ENCODE assay signal across 15 mouse cellular contexts in the genomic region with DNA sequence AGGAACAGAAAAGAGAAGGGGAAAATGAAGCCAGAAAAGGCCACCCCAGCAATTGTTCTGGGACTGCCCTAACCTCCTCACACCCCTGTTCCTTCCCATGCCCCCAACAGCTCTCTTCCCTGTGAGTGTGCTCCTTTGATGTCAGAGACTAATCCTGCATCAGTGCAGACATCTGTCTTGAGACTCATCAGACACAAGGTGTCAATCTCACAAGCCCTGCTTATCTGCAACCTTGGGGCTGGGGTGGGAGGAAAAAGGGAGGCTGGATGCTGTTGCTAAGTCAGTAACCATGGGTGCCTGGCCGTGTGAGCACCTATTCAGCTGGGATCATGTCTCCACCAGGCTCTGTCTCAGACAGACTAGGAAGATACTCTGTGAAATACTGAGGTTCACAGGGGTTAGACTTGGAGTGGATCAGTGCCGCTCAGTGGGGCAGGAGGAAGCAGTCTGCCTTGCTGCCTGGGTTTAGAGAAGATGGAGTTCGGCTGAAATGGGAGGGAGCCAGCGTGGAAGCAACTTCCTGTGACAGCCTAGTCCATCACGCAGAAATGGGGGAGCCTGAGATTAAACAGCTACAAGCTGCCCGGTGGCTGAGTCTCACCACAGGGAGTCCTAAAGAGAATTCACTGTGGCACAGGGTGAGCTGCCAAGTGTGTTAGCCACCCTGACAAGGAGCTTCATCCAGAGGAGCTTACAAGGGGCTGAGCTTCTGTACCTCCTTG. TPM values are rescaled to one million over a fixed set of nuclear protein-coding genes. Genes with fewer than 3 reads are reported as not detected.
DNase-seq lines count a peak whose midpoint lies in the region; ATAC-seq and TF ChIP-seq lines count a peak whose summit lies in the region.
"Had no signal": no experiment of that assay in that cellular context is flagged by ENCODE, and none has a peak within 500 bp of the region (broad histone marks: within the 10 kb centered on the region; RNA-seq: fewer than 3 reads in every experiment).

No protein-coding gene starts in this region.

- TF ChIP-seq CTCF in liver, embryonic 14.5 days (IDR thresholded peaks at IDR 0.05; ENCODE audit: low read depth), result no peak

- no peak for ATAC-seq in hindbrain, embryonic 14.5 days (ENCODE audit: low FRiP score)
- no peak for ATAC-seq in midbrain, embryonic 13.5 days
- no peak for ATAC-seq in midbrain, embryonic 16.5 days
- peak; percentile 50; the same call in 1 of the 2 replicates for ATAC-seq in liver, embryonic 14.5 days (ENCODE audit: insufficient read depth)

- no peaks in the 10 kb centered on the region for H3K36me3 ChIP-seq in hindbrain, embryonic 10.5 days
- no peaks in the 10 kb centered on the region for H3K36me3 ChIP-seq in hindbrain, embryonic 14.5 days (replicated peaks; ENCODE audit: control insufficient read depth, insufficient read depth)
- no peaks in the 10 kb centered on the region for H3K36me3 ChIP-seq in midbrain, embryonic 13.5 days
- H3K36me3 ChIP-seq in midbrain, embryonic 16.5 days (ENCODE audit: control insufficient read depth, insufficient read depth, low read length), result no peaks in the 10 kb centered on the region
- no peaks in the 10 kb centered on the region for H3K36me3 ChIP-seq in liver, embryonic 14.5 days (replicated peaks; ENCODE audit: control insufficient read depth, insufficient read depth, low read depth)
- H3K36me3 ChIP-seq: forebrain, embryonic 12.5 days; liver, embryonic 15.5 days had no signal

- H3K4me3 ChIP-seq in hindbrain, embryonic 10.5 days, result no peak overlapping the region
- no peak overlapping the region for H3K4me3 ChIP-seq in hindbrain, embryonic 14.5 days (replicated peaks; ENCODE audit: low read length)
- no peak overlapping the region for H3K4me3 ChIP-seq in midbrain, embryonic 13.5 days (replicated peaks)
- H3K4me3 ChIP-seq in midbrain, embryonic 16.5 days (ENCODE audit: low read depth, low read length), result no peak overlapping the region
- no peak overlapping the region for H3K4me3 ChIP-seq in liver, embryonic 14.5 days (ENCODE audit: insufficient read depth in 1 of 2, low read depth in 2 of 2, low read length in 2 of 2)
- H3K4me3 ChIP-seq: forebrain, embryonic 12.5 days; liver, embryonic 15.5 days; megakaryocyte, embryonic 14.5 days had no signal

- DNase-seq in hindbrain, embryonic 10.5 days (ENCODE audit: low spot score), result no peak
- no peak for DNase-seq in hindbrain, embryonic 14.5 days (ENCODE audit: low spot score)
- DNase-seq in liver, embryonic 14.5 days (ENCODE audit: low read depth in 3 of 3, low spot score in 3 of 3), result peak in 2 of 3 experiments; percentile 52 to 60
- peak; percentile 37 for DNase-seq in lung, postnatal 36 days
- no peak for DNase-seq in T-cell, adult 2 months (ENCODE audit: low spot score)
- DNase-seq in embryo, embryonic 11 days, result no peak
- DNase-seq: cerebellum, adult 9-11 months; layer of hippocampus, postnatal 36 days; left cerebral cortex, postnatal 4 days; right cerebral cortex, postnatal 14 days had no signal

- H3K27ac ChIP-seq in hindbrain, embryonic 10.5 days, result peak overlapping the region; percentile 40
- no peak overlapping the region for H3K27ac ChIP-seq in hindbrain, embryonic 14.5 days
- H3K27ac ChIP-seq in midbrain, embryonic 13.5 days, result peak overlapping the region; percentile 35; the same call in 1 of the 2 replicates
- H3K27ac ChIP-seq in midbrain, embryonic 16.5 days (ENCODE audit: low read length), result no peak overlapping the region
- H3K27ac ChIP-seq in liver, embryonic 14.5 days, result no peak overlapping the region
- H3K27ac ChIP-seq: forebrain, embryonic 12.5 days; liver, embryonic 15.5 days had no signal

- no peaks in the 10 kb centered on the region for H3K27me3 ChIP-seq in hindbrain, embryonic 10.5 days (ENCODE audit: insufficient read depth, poor library complexity, severe bottlenecking)
- H3K27me3 ChIP-seq in hindbrain, embryonic 14.5 days (ENCODE audit: control insufficient read depth, insufficient read depth, low read length), result no peaks in the 10 kb centered on the region
- H3K27me3 ChIP-seq in midbrain, embryonic 13.5 days, result no peaks in the 10 kb centered on the region
- no peaks in the 10 kb centered on the region for H3K27me3 ChIP-seq in midbrain, embryonic 16.5 days (ENCODE audit: control insufficient read depth, insufficient read depth, low read depth, low read length)
- no peaks in the 10 kb centered on the region; the same call in 1 of the 2 replicates for H3K27me3 ChIP-seq in liver, embryonic 14.5 days (ENCODE audit: control insufficient read depth, insufficient read depth, low read length)
- H3K27me3 ChIP-seq: forebrain, embryonic 12.5 days had no signal

- H3K4me2 ChIP-seq in hindbrain, embryonic 14.5 days (replicated peaks), result no peak overlapping the region
- no peak overlapping the region for H3K4me2 ChIP-seq in midbrain, embryonic 13.5 days (replicated peaks)
- H3K4me2 ChIP-seq in midbrain, embryonic 16.5 days (ENCODE audit: low read length), result no peak overlapping the region
- 0 out of 2 replicates have a peak overlapping the region, but pooled peaks have one; percentile 6 for H3K4me2 ChIP-seq in liver, embryonic 14.5 days (ENCODE audit: low read depth)
- H3K4me2 ChIP-seq: forebrain, embryonic 12.5 days; liver, embryonic 15.5 days had no signal

- peaks cover 5% of the 10 kb centered on the region for H3K4me1 ChIP-seq in hindbrain, embryonic 10.5 days (replicated peaks)
- H3K4me1 ChIP-seq in hindbrain, embryonic 14.5 days (replicated peaks; ENCODE audit: control insufficient read depth, insufficient read depth, low read length), result no peaks in the 10 kb centered on the region
- no peaks in the 10 kb centered on the region for H3K4me1 ChIP-seq in midbrain, embryonic 13.5 days (replicated peaks)
- no peaks in the 10 kb centered on the region for H3K4me1 ChIP-seq in midbrain, embryonic 16.5 days (ENCODE audit: control insufficient read depth, insufficient read depth, low read length)
- peaks cover 3 to 22% of the 10 kb centered on the region in 2 experiments; a peak in 3 of 4 replicates for H3K4me1 ChIP-seq in liver, embryonic 14.5 days (replicated peaks; ENCODE audit: control insufficient read depth in 2 of 2, insufficient read depth in 2 of 2, low read length in 1 of 2)
- H3K4me1 ChIP-seq: forebrain, embryonic 12.5 days had no signal

- H3K9me3 ChIP-seq in hindbrain, embryonic 10.5 days, result no peaks in the 10 kb centered on the region
- H3K9me3 ChIP-seq in hindbrain, embryonic 14.5 days (ENCODE audit: control insufficient read depth, low read length), result no peaks in the 10 kb centered on the region
- H3K9me3 ChIP-seq in midbrain, embryonic 13.5 days, result no peaks in the 10 kb centered on the region
- H3K9me3 ChIP-seq in midbrain, embryonic 16.5 days (replicated peaks; ENCODE audit: control insufficient read depth, low read length, poor library complexity, severe bottlenecking), result no peaks in the 10 kb centered on the region
- no peaks in the 10 kb centered on the region for H3K9me3 ChIP-seq in liver, embryonic 14.5 days (ENCODE audit: control insufficient read depth, low read length)
- H3K9me3 ChIP-seq: forebrain, embryonic 12.5 days; liver, embryonic 15.5 days had no signal

- WGBS in hindbrain, embryonic 10.5 days, result 44% methylated on average over 6 of the region's 6 CpGs
- 39% methylated on average over 6 of the region's 6 CpGs for WGBS in hindbrain, embryonic 14.5 days
- WGBS in midbrain, embryonic 13.5 days, result 40% methylated on average over 6 of the region's 6 CpGs
- 23% methylated on average over 6 of the region's 6 CpGs for WGBS in midbrain, embryonic 16.5 days
- 18% methylated on average over 6 of the region's 6 CpGs for WGBS in liver, embryonic 14.5 days (ENCODE audit: insufficient replicate concordance)

- 0 out of 2 replicates have a peak, but pooled peaks have one; percentile 32 for TF ChIP-seq EP300 in liver, embryonic 14.5 days (IDR thresholded peaks at IDR 0.05; ENCODE audit: low read depth)

- H3K9ac ChIP-seq in hindbrain, embryonic 14.5 days, result no peak overlapping the region
- H3K9ac ChIP-seq in midbrain, embryonic 13.5 days (replicated peaks), result no peak overlapping the region
- no peak overlapping the region for H3K9ac ChIP-seq in midbrain, embryonic 16.5 days (ENCODE audit: low read depth, low read length)
- H3K9ac ChIP-seq in liver, embryonic 14.5 days (replicated peaks), result no peak overlapping the region
- H3K9ac ChIP-seq: forebrain, embryonic 12.5 days; liver, embryonic 15.5 days had no signal

RNA-seq across cellular contexts. Expression of a gene that starts 12.9 kb away (rescaled TPM):
- 4.4 and 4.9 TPM in 2 replicates for polyA plus RNA-seq in hindbrain, embryonic 10.5 days (2016; fragmentation: Nextera tagmentation; extraction: Ambion mirVana)
- polyA plus RNA-seq in hindbrain, embryonic 14.5 days (2014; fragmentation: Nextera tagmentation; extraction: Ambion mirVana), result 3.2 and 4.0 TPM in 2 replicates
- 2.4 and 2.6 TPM in 2 replicates for polyA plus RNA-seq in midbrain, embryonic 13.5 days (2015; fragmentation: Nextera tagmentation; extraction: Ambion mirVana)
- polyA plus RNA-seq in midbrain, embryonic 16.5 days (2015; fragmentation: Nextera tagmentation; extraction: Ambion mirVana), result 2.5 and 2.6 TPM in 2 replicates
- 0.82 and 1.8 TPM in 2 replicates for polyA plus RNA-seq in liver, embryonic 14.5 days (2012; rRNA removed)
- polyA plus RNA-seq in liver, embryonic 14.5 days (2014; fragmentation: Nextera tagmentation; extraction: Ambion mirVana), result 1.6 and 2.5 TPM in 2 replicates

Comparison
In these comparisons a context has a peak if more than half of its experiments do, and no peak if none do; other contexts are left out.
1. H3K27ac ChIP-seq: peak in hindbrain, embryonic 10.5 days (single experiment) and midbrain, embryonic 13.5 days (single experiment); none in hindbrain, embryonic 14.5 days (single experiment), midbrain, embryonic 16.5 days (single experiment) and liver, embryonic 14.5 days (single experiment).
2. DNase-seq: peak in liver, embryonic 14.5 days (2 of 3) and lung, postnatal 36 days (single experiment); none in hindbrain, embryonic 10.5 days (single experiment), hindbrain, embryonic 14.5 days (single experiment), T-cell, adult 2 months (single experiment) and embryo, embryonic 11 days (single experiment).